Mouse (Mus musculus) cerebellum, adult 9-11 months (tissue): Measurements from ENCODE around the gene Olfr149.
"Not testable (repeated sequence)": the region's sequence is repeated elsewhere in the genome, so short reads cannot be mapped to it uniquely, and the experiment has no call there.

Experiments
- DNase-seq: peaks from one replicate; pipeline ENCODE4 v3.0.0; 2022

The Olfr149 gene

DNA sequence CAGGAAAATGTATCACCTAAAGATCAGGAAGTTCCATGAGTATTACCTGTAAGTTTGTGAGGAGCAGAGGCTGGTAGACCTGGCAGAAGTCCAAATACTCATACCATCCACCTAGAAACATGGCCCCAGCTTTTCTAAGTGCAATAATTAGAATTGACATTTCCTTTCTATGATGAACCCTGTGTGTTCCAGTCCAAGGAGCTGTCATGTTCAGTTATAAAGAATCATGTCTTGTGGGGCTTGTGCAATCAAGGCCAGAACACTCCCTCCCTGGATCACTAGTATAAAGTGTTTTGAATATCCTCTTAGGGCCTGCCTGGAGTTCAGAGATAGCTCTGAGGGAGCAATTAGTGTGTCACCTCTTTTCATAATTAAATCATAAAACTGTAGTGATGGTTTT, at the start of gene Olfr149:
Olfr149 (minus strand) TSS at position 101 of the 400 bp plus-strand sequence.
- DNase-seq: no peak

DNA sequence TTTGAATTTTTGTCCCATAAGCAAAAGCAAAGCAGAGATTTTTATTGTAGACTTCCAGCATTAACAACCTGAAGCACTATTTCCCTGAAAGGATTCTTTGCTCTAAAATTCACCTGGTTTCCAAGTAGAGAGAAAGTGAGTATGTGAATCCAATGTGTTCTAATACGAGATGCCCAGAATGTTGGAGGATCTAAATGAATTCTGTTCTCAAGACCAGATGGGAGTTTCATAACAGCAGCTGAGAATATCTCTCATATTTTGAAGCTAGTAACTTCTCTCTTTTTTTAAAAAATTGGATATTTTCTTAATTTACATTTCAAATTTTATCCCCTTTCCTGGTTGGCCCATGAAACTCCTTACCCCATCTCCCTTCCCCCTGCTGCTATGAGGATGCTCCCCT, 39.5 kb upstream of the Olfr149 start:
- no peak for DNase-seq

DNA sequence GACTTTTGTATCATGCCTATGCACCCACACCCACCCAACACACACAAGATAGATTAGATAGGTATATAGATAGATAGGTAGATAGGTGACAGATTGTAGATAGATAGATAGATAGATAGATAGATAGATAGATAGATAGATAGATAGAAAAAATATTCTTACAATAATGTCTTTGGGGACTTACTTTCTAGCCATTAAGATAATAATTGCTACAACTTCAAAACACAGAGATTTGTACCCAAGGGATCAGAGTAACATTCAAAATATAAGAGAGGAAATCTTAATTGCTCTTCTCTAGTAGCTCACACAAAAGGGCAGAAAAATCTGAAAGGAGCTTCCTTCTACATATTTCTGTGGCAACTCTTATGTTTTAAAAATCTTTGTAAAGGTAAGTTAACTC, 39.0 kb upstream of the Olfr149 start, which contains the start of gene Olfr967:
Olfr967 (plus strand) TSS at position 301 of the 400 bp plus-strand sequence.
- no peak for DNase-seq

DNA sequence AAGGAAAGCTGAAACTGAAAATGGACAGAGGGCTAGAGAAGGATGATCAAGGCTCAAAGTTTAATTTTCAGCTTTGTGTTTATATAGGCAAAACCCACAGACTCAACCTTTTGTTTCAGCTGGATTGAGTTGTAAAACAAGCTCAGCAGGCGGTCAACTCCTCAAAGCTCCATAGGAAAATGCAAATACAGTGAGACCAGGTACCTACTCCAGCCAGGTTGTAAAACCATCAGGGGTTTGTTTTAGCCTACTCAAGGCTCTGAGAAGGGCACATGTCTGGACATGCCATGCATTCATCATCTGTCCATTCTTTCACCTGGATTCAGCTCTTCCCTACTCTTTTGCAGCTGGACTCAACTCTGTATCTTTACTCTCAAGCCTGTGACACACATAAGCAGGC, 33.8 kb upstream of the Olfr149 start:
- no peak for DNase-seq

DNA sequence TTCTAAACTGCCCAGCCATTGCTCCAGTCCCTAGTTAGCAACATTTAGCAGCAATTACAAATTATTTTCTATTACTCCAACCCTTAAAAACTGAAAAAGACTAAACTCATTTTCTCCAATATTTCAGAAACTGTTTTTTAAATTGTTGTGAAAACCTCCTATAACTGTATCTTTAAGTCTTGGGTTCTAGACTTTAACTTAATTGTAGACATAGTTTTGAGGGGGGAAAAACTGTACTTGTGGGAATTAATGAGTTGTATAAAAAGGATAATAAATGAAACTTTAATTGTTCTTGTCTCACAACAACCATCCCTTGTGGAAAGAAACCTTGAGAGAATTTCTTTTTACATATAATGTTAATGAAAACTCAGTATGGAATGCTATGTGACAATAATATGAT, 23.8 kb upstream of the Olfr149 start, which contains the start of gene Olfr150:
Olfr150 (plus strand) TSS at position 301 of the 400 bp plus-strand sequence.
- no peak for DNase-seq

DNA sequence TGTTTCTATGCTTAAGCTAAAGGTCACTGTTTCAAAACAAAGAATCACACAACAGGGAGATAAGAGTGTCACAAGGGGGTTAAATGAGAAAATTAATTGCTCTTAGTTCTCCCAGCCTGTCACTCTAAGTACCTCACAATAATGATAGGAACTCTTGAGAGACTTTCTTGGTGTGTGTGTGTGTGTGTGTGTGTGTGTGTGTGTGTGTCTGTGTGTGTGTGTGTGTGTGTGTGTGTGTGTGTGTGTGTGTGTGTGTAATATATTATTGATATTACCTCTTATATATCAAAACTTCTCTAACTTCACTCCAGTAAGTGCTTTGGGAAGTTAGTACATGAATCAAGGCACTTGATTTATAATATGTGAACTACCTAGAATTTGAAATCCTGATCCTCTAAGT, 4.1 kb upstream of the Olfr149 start, which contains the start of gene Olfr965:
Olfr965 (plus strand) TSS at position 301 of the 400 bp plus-strand sequence.
- DNase-seq: no peak

DNA sequence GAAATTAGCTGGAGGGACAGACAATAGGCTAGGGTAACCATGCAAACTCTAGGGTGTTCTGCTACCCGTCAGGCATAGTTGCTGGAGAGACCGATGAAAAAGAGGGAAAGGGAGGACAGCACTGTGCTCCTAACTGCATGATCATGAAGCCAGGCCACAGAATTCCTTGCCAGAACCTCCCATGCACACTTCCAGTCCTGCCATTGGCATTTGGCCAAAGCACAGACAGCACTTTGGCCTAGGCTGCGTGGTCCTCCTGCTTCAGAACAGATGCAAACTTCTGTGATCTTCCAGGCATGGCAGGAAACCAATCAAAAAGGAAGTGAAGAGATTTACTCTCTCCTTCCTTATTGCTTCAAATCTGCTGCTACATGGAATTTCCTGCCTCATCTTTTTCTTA, 2.0 kb upstream of the Olfr149 start:
- DNase-seq: no peak

DNA sequence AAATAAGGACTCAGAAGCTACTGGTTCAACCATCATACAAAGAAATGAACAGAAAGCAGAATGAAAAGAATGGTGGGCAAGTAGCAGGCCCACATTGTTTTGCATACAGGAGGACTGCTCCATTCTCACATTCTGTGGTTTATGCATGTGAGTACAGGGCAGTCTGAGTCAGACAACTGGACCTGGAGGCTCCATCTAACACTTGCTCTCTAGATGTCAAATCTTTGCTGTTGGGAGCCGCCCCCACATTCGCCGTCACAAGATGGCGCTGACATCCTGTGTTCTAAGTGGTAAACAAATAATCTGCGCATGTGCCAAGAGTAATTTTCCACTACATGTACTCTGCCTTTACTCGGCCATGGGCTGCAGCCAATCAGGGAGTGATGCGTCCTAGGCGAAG, 5.8 kb downstream of the Olfr149 start:
- not testable (repeated sequence) for DNase-seq

DNA sequence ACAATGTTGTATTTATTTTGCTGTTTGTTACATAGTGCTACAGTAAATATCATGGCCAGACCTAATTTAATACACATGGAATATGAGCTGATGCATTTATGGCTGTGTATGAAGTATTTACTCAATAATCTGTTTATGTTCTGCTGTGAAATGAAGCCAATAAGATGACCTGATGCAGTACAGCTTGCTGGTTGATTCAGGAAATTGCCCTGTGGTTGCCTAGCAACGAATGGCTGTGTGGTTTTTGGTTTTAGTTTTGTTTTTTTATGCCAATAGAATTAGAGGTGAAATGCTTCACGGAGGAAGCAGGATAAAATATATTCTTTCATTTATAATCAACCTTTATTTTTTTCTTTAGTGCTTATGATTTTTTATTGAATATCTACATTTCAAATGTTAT, 27.6 kb downstream of the Olfr149 start:
- no peak for DNase-seq

DNA sequence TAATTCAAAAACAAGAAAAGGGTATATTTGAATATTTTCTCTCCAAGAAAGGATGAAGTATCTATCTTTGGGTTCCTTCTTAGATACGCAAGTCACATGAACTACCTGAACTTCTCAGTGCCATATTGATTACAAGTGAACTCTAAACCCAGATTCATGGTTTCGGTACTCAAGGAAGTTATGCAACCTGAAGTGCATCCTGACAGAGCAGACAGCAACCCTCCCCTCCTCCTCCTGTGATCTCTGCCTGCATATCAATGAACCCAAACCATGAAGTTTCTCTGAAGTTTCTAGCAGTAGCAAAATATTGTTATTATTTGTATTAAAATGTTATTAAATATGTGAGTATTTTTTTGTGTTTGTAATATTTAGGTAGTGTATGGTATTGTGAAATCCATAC, 28.4 kb downstream of the Olfr149 start:
- DNase-seq: no peak

DNA sequence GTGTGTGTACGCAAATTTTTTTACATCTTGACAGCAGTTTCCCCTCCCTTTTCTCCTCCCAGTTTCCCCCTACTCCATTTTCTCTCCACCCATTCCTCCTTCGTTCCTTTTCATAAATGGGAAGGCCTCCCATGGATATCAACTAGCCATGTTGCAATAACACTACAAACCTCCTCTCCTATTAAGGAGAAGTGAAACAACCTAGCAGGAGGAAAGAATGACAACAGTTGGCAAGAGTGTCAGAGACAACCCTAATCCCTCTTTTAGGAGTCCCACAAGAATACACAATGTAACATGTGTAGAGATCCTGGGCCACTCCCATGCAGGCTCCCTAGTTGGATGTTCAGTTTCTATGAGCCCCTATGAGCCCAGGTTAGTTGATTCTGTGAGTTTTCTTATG, 32.1 kb downstream of the Olfr149 start:
- no peak for DNase-seq

DNA sequence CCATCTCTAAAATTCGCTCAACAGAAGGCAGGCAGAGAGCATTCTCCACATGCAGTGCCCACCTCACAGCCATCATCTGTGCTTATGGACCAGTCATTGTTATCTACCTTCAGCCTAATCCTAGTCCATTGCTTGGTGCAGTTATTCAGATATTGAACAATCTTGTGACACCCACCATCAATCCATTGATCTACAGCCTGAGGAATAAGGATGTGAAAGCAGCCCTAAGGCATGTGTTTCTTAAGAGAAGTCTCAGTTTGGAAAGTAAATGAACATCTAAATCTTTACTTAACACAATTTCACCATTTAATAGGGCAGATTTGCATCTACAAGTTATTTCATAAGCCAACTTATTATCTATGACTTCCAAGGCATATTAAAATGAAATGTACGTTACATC, 37.2 kb downstream of the Olfr149 start:
- no peak for DNase-seq

DNA sequence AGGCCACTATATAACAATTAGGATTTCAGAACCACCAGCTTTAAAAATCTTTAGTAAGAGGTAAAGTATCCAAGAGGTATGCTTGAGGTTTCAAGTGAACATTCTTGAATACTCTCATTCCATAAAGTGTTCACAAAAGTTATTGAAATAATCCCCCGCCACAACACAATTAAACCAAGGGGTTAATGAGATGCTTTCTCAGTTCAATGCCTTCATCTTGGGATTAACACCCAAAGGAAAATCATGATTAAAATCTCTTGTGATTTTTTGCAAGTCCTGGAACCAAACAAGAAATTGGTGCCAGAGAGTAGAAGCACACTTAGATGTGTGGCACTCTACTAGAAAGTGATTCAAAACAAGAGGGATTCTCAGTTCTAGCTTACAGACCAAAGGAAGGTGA, 40.0 kb downstream of the Olfr149 start, which contains the start of gene Olfr963:
Olfr963 (plus strand) TSS at position 301 of the 400 bp plus-strand sequence.
- no peak for DNase-seq

DNA sequence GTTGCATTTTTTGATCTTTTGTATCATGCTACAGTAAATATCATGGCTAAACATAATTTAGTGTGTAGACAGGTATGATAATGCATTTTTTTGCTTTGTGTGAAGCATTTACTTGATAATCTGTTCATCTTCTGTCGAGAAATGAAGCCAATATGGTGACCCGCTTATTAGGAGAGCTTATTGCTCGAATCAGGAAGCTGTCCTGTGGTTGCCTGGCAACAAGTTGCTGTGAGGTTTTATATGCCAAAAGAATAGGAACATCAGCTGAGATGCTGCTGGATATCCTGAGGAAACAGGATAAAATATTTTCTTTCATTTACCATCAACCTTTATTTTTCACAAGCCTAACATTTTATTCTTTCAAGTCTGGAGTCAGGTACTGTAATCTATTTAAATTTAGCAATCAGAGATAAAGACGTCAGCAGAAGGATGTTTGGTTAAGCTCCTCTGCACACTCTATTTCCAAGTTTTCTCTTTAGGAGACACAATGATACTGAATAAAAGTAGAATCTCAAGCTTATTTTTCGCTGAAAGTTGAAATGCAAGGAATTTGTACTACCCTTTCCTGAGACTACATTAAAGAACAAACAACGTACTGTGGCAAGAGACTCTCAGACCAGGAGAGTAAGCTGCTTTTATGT, 52.0 kb downstream of the Olfr149 start:
- no peak for DNase-seq
